Mouse (Mus musculus) ES-E14 (cell line): ENCODE measurements around the gene Tubd1.

Experiments used
- CHD2 ChIP-seq: IDR thresholded peaks from 2 replicates; pipeline ENCODE4 v1.6.1; 2014; ENCODE audit warnings: mild to moderate bottlenecking, low read depth, low read length, inconsistent platforms
- HCFC1 ChIP-seq: IDR thresholded peaks from 2 replicates; pipeline ENCODE4 v1.6.1; 2012; ENCODE audit warnings: low read length, inconsistent platforms, borderline replicate concordance; ENCODE audit not compliant: insufficient read depth
- MAFK ChIP-seq: IDR thresholded peaks from 2 replicates; pipeline ENCODE4 v1.6.1; 2014; ENCODE audit warnings: mild to moderate bottlenecking, low read depth, low read length, inconsistent platforms; ENCODE audit not compliant: insufficient read depth
- ZC3H11A ChIP-seq: IDR thresholded peaks from 2 replicates; pipeline ENCODE4 v1.6.1; 2012; ENCODE audit warnings: low read depth, mild to moderate bottlenecking, inconsistent platforms, low read length, borderline replicate concordance

- TF ChIP-seq CHD2 (no peak), ZC3H11A (no peak), HCFC1 (no peak), MAFK (no peak)
These were observed 12.0 kb upstream of the Tubd1 start for GRCm38 (mm10) chr11:86532834-86533233.
